Mouse (Mus musculus) G1E (cell line): ENCODE data around the gene Fermt3.

ENCODE experiments used
- CTCF ChIP-seq: IDR thresholded peaks from 2 replicates; pipeline ENCODE4 v1.5.1; 2012; ENCODE audit warnings: low read depth, low read length, inconsistent platforms, mixed read lengths
- GATA1 ChIP-seq: IDR thresholded peaks from 2 replicates; pipeline ENCODE4 v1.6.1; 2012; ENCODE audit warnings: borderline replicate concordance, low read length, inconsistent platforms, mixed read lengths
- TAL1 ChIP-seq: conservative IDR thresholded peaks from 2 replicates; pipeline ENCODE4 v1.6.1; 2012; ENCODE audit warnings: low read depth, low read length, inconsistent platforms, mixed read lengths

GRCm38 (mm10) chr19:7019191-7019590, at the start of gene Fermt3:
- TF ChIP-seq CTCF = no peak
- no peak for TF ChIP-seq GATA1
- no peak for TF ChIP-seq TAL1
